Mouse (Mus musculus): ENCODE data around the gene Cmip. TPM values are rescaled to one million over a fixed set of nuclear protein-coding genes. Genes with fewer than 3 reads are reported as not detected.
A peak's percentile ranks its signal among the peaks of the same experiment; 100 is the strongest.

Gene Cmip
- polyA plus RNA-seq, 1 experiment from 2014 or later, result 22.6 TPM

DNA sequence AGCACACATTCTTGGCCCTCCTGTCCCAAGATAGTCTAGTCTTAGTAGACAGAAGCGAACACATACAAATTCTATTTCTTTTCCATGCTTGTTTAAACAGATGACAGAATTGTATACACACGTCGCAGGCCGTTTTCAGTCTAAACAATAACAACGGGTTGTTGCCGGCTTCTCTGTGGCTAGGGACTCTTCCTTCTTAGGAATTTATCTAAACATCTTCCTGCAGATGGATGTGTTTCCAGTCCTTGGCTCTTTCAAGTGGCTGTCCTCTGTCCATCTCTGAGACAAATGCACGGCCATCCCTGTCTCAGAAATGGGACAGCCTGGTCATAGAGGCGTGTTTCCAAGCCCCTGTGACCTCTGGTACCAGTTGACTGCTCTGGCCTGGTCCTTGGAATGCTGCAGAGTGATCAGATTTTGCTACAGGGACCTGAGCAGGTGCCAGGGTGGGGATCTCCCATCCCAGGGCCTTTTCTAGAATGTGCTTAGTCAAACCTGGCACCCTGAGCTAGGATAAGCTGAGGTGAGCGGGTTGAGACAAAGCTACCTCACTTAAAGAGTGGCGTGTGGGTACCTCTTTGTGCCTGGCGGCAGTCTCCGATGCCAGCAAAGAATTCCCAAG, 52.9 kb downstream of the Cmip start:
- Histone ChIP-seq H3K4me2 (ENCODE audit: low read depth, low read length) (no peak overlapping the region), H3K27me3 (ENCODE audit: insufficient read depth, low read length) (no peaks in the 10 kb centered on the region), H3K9me3 (ENCODE audit: low read length) (no peaks in the 10 kb centered on the region), H3K9ac (replicated peaks) (no peak overlapping the region), H3K4me1 (ENCODE audit: insufficient read depth) (peaks cover 42% of the 10 kb centered on the region), H3K27ac (ENCODE audit: low read depth) (no peak overlapping the region), H3K36me3 (replicated peaks; ENCODE audit: insufficient read depth, low read length) (0 out of 2 replicates have a peak, but pooled peaks cover 8% of the 10 kb centered on the region), H3K4me3 (ENCODE audit: low read depth, low read length) (no peak overlapping the region)
- WGBS (ENCODE audit: insufficient replicate concordance), result 84% methylated on average over 12 of the region's 12 CpGs
- TF ChIP-seq CTCF (IDR thresholded peaks at IDR 0.05; ENCODE audit: low read depth) (no peak), EP300 (IDR thresholded peaks at IDR 0.05; ENCODE audit: low read depth) (no peak)
- ATAC-seq (no peak), DNase-seq (no peak)

GRCm38 (mm10) chr8:117310961-117311561, 54.2 kb downstream of the Cmip start:
- Histone ChIP-seq H3K27me3 (ENCODE audit: insufficient read depth, low read length) (no peaks in the 10 kb centered on the region), H3K4me2 (ENCODE audit: low read depth, low read length) (no peak overlapping the region), H3K4me3 (ENCODE audit: low read depth, low read length) (no peak overlapping the region), H3K9ac (replicated peaks) (no peak overlapping the region), H3K36me3 (replicated peaks; ENCODE audit: insufficient read depth, low read length) (0 out of 2 replicates have a peak, but pooled peaks cover 8% of the 10 kb centered on the region), H3K4me1 (ENCODE audit: insufficient read depth) (peaks cover 43% of the 10 kb centered on the region), H3K27ac (ENCODE audit: low read depth) (0 out of 2 replicates have a peak overlapping the region, but pooled peaks have one; percentile 16), H3K9me3 (ENCODE audit: low read length) (no peaks in the 10 kb centered on the region)
- TF ChIP-seq CTCF (IDR thresholded peaks at IDR 0.05; ENCODE audit: low read depth) (no peak), EP300 (IDR thresholded peaks at IDR 0.05; ENCODE audit: low read depth) (no peak)
- no peak for DNase-seq
- WGBS (ENCODE audit: insufficient replicate concordance), result 87% methylated on average over 8 of the region's 8 CpGs
- no peak for ATAC-seq

GRCm38 (mm10) chr8:117314308-117314953, 57.6 kb downstream of the Cmip start:
- WGBS (ENCODE audit: insufficient replicate concordance), result 70% methylated on average over 8 of the region's 8 CpGs
- H3K9ac ChIP-seq (replicated peaks), result no peak overlapping the region
- no peaks in the 10 kb centered on the region for H3K27me3 ChIP-seq (ENCODE audit: insufficient read depth, low read length)
- H3K36me3 ChIP-seq (replicated peaks; ENCODE audit: insufficient read depth, low read length), result 0 out of 2 replicates have a peak, but pooled peaks cover 8% of the 10 kb centered on the region
- TF ChIP-seq EP300 (IDR thresholded peaks at IDR 0.05; ENCODE audit: low read depth) (no peak), CTCF (IDR thresholded peaks at IDR 0.05; ENCODE audit: low read depth) (no peak)
- DNase-seq, result no peak
- H3K4me2 ChIP-seq (ENCODE audit: low read depth, low read length), result peak overlapping the region; percentile 22; the same call in 1 of the 2 replicates
- peak; percentile 83 for ATAC-seq
- peak overlapping the region; percentile 75 for H3K27ac ChIP-seq (ENCODE audit: low read depth)
- no peak overlapping the region for H3K4me3 ChIP-seq (ENCODE audit: low read depth, low read length)
- H3K4me1 ChIP-seq (ENCODE audit: insufficient read depth), result peaks cover 29% of the 10 kb centered on the region
- no peaks in the 10 kb centered on the region for H3K9me3 ChIP-seq (ENCODE audit: low read length)

DNA sequence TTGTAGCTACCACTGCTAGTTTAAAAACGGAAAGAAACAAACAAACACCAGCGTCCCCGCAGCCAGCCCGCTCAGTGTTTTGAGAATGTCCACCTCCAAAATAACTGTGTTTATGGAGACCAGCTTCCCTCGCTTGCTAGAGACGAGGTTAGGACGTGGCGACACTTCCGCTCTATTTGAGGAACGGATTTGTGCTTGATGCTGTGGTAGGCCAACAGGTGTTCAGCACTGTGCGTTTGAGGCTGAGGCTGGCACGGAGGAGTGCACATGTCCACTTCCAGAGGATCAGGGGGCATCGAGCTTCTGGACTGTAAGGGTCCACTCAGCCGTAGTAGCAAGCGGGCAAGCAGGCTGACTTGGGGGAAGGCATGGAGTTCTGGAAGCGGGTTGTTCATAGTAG, 58.9 kb downstream of the Cmip start:
- Histone ChIP-seq H3K27ac (ENCODE audit: low read depth) (no peak overlapping the region), H3K4me2 (ENCODE audit: low read depth, low read length) (no peak overlapping the region), H3K4me1 (ENCODE audit: insufficient read depth) (peaks cover 39% of the 10 kb centered on the region), H3K27me3 (ENCODE audit: insufficient read depth, low read length) (no peaks in the 10 kb centered on the region), H3K4me3 (ENCODE audit: low read depth, low read length) (no peak overlapping the region), H3K9ac (replicated peaks) (no peak overlapping the region), H3K9me3 (ENCODE audit: low read length) (no peaks in the 10 kb centered on the region), H3K36me3 (replicated peaks; ENCODE audit: insufficient read depth, low read length) (peaks cover 11% of the 10 kb centered on the region; the same call in 1 of the 2 replicates)
- ATAC-seq, result no peak
- WGBS (ENCODE audit: insufficient replicate concordance), result 87% methylated on average over 16 of the region's 16 CpGs
- no peak for DNase-seq
- no peak for TF ChIP-seq EP300 (IDR thresholded peaks at IDR 0.05; ENCODE audit: low read depth)
- TF ChIP-seq CTCF (IDR thresholded peaks at IDR 0.05; ENCODE audit: low read depth), result no peak

- Histone ChIP-seq H3K4me1 (ENCODE audit: insufficient read depth) (peaks cover 47% of the 10 kb centered on the region), H3K4me3 (ENCODE audit: low read depth, low read length) (0 out of 2 replicates have a peak overlapping the region, but pooled peaks have one; percentile 10), H3K27me3 (ENCODE audit: insufficient read depth, low read length) (no peaks in the 10 kb centered on the region), H3K27ac (ENCODE audit: low read depth) (peak overlapping the region; percentile 58), H3K4me2 (ENCODE audit: low read depth, low read length) (peak overlapping the region; percentile 51), H3K9ac (replicated peaks) (peak overlapping the region; percentile 41; the same call in 1 of the 2 replicates), H3K9me3 (ENCODE audit: low read length) (no peaks in the 10 kb centered on the region), H3K36me3 (replicated peaks; ENCODE audit: insufficient read depth, low read length) (peaks cover 8% of the 10 kb centered on the region; the same call in 1 of the 2 replicates)
- ATAC-seq, result peak; percentile 54
- 68% methylated on average over 8 of the region's 8 CpGs for WGBS (ENCODE audit: insufficient replicate concordance)
- TF ChIP-seq EP300 (IDR thresholded peaks at IDR 0.05; ENCODE audit: low read depth), result no peak
- no peak for TF ChIP-seq CTCF (IDR thresholded peaks at IDR 0.05; ENCODE audit: low read depth)
- DNase-seq, result no peak
These were observed 60.6 kb downstream of the Cmip start for GRCm38 (mm10) chr8:117317478-117317877.

Measured in liver, postnatal 0 days (tissue).